Mouse (Mus musculus) heart, postnatal 0 days (tissue): Measurements from ENCODE around the gene Srr.
A peak's percentile ranks its signal among the peaks of the same experiment; 100 is the strongest.

Experiments used
- CTCF ChIP-seq: IDR thresholded peaks from 2 replicates; pipeline ENCODE4 v1.5.1; 2016; ENCODE audit warnings: antibody characterized with exemption, control low read depth, low read depth
- EP300 ChIP-seq: IDR thresholded peaks from 2 replicates; pipeline ENCODE4 v1.6.1; 2016; ENCODE audit warnings: antibody characterized with exemption, low read depth

GRCm38 (mm10) chr11:74870991-74871622, 54.6 kb downstream of the Srr start:
- peak; percentile 31 for TF ChIP-seq CTCF
- TF ChIP-seq EP300 = no peak
